Mouse (Mus musculus): ENCODE measurements around the gene Dab2.

Gene Dab2

DNA sequence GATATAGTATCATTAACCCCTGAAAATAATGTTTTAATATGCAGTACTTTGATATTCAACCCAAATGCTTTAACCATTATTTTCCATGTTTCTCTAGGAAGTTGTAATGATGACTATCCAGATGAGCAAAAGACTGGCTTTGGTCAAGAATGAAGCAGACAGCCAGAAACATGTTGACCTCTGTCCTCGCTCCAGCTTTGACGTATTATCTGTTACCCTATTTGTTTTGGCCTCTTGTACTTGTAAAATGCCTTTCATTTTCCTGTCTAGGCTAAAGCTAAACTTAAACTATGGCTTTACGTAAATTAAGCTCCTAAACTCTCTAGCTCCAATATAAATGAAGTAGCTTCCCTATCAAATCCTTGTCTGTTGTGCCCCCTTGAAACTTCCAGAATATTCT lies 139.1 kb downstream of the Dab2 start:
- DNase-seq (ENCODE audit: low read depth, low spot score), result no peak
- no peaks in the 10 kb centered on the region for H3K27me3 ChIP-seq (ENCODE audit: control insufficient read depth, insufficient read depth, low read length, poor library complexity, severe bottlenecking)
- H3K36me3 ChIP-seq (ENCODE audit: control insufficient read depth, insufficient read depth, low read length, poor library complexity, severe bottlenecking), result no peaks in the 10 kb centered on the region

DNA sequence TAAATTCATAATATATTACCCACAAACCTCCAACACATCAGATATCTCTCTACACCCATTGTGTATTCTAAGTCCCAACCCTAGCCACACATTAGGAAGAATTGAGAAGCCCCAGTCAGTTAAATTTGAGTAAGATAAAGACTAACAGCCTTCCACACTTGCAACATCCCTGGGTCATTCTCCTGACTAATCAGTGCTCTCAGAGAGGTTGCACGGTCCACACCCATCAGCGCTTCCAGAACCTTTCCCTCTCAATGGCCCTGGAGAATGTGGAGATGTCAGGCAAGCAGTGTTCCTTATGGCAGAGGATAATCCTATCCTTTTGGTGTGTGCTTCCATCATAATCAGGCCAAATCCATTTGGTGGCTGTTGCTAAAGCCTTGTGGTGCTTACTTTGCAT lies 144.9 kb downstream of the Dab2 start:
- no peaks in the 10 kb centered on the region for H3K36me3 ChIP-seq (ENCODE audit: control insufficient read depth, insufficient read depth, low read length, poor library complexity, severe bottlenecking)
- DNase-seq (ENCODE audit: low read depth, low spot score), result no peak
- H3K27me3 ChIP-seq (ENCODE audit: control insufficient read depth, insufficient read depth, low read length, poor library complexity, severe bottlenecking), result no peaks in the 10 kb centered on the region

DNA sequence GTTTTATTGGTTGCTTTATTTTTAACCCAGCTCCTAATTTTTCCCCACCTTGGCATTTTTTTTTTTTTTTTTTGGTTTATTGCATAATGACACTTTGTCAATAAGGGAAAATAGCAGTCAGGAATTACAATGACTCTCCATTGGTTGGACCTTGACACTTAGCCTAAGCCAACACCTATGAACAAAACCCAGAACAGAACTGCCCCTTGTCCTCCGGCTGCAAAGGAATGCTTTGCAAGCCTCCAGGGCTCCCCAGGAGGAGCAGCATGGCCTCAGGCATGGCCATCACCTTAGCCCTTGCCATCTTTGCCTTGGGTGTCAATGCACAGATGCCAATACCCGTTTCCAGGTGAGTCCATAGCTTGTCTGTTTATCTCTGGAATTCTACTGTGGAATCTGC lies 145.5 kb downstream of the Dab2 start, which contains the start of gene C9:
TSS of gene C9 (plus strand) at position 193 of the 400 bp plus-strand sequence.
- DNase-seq (ENCODE audit: low read depth, low spot score), result no peak
- no peaks in the 10 kb centered on the region for H3K27me3 ChIP-seq (ENCODE audit: control insufficient read depth, insufficient read depth, low read length, poor library complexity, severe bottlenecking)
- no peaks in the 10 kb centered on the region for H3K36me3 ChIP-seq (ENCODE audit: control insufficient read depth, insufficient read depth, low read length, poor library complexity, severe bottlenecking)

DNA sequence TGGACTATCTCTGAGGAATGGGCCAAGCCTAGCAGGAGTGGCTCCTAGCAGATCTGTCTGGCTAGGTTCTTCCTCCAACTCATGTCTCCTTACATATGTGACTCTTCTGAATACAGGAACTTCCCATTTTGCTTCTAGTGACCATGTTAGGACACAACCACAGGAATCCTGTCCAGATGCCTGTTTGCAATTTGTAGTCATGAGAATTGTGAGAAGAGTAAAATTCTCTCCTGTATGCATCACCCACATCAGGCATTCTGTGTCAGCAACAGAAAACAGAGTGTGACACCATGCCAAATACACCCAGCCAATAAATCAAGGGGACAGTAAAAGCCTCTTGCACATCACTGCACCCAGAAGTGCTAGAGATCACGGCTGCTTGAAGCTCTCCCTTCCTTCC lies 146.6 kb downstream of the Dab2 start:
- DNase-seq (ENCODE audit: low read depth, low spot score), result no peak
- H3K36me3 ChIP-seq (ENCODE audit: control insufficient read depth, insufficient read depth, low read length, poor library complexity, severe bottlenecking), result no peaks in the 10 kb centered on the region
- H3K27me3 ChIP-seq (ENCODE audit: control insufficient read depth, insufficient read depth, low read length, poor library complexity, severe bottlenecking), result no peaks in the 10 kb centered on the region

DNA sequence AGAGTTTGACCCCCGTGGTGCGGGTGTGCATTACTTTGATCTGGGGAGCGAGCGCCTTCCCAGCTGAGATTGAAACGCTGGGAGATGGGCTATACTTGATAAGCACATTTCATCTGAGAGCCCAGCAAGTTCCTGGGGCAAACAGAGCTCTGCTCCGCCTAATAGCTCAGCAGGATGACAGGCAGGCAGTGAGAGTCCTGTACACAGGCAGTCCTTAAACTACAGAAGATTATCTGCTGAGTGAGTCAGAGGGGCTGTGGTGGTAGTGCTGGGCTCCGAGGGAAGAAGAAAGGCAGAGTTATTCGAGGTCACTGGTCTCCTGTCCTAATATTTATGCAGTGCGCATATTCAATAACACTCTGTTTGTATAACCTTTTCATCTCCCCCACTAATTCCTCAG lies 149.3 kb downstream of the Dab2 start:
- Histone ChIP-seq H3K27me3 (ENCODE audit: control insufficient read depth, insufficient read depth, low read length, poor library complexity, severe bottlenecking) (no peaks in the 10 kb centered on the region), H3K36me3 (ENCODE audit: control insufficient read depth, insufficient read depth, low read length, poor library complexity, severe bottlenecking) (no peaks in the 10 kb centered on the region)
- no peak for DNase-seq (ENCODE audit: low read depth, low spot score)

DNA sequence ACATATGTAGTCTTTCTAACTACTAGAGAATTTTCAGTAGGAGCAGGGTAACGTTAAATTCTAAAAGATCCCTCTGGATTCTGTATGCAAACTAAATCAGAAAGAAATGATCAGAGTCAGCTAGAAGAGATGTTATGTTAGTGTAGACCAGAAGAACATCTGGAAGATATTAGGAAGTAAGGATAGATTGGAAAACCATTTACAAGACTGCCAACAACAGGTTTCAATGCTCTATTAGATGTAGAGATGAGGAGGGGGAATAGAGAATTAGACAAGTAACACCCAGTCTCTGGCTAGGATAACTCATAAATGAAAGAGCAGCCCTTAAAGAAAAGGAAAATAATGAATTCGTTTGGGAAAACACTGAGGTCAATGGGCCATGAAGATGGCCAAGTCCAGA lies 154.9 kb downstream of the Dab2 start:
- DNase-seq (ENCODE audit: low read depth, low spot score), result no peak
- Histone ChIP-seq H3K36me3 (ENCODE audit: control insufficient read depth, insufficient read depth, low read length, poor library complexity, severe bottlenecking) (no peaks in the 10 kb centered on the region), H3K27me3 (ENCODE audit: control insufficient read depth, insufficient read depth, low read length, poor library complexity, severe bottlenecking) (no peaks in the 10 kb centered on the region)

DNA sequence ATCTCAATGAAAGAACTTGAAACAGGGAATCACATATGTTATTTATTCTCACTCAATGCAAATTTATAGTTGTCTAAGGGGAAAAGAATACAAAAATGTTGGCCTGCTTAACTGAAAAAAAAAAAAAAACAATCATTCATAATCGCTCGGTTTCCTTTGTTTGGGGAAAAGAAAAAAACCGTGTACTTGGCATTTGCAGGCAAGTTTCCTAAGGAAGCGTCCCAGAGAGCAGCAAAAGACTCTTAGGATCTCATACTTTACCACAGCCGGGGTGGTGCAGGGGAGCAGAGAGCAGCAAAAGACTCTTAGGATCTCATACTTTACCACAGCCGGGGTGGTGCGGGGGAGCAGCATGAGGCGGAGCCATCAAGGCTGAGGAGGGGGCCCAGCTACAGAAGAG lies 161.8 kb downstream of the Dab2 start:
- no peaks in the 10 kb centered on the region for H3K27me3 ChIP-seq (ENCODE audit: control insufficient read depth, insufficient read depth, low read length, poor library complexity, severe bottlenecking)
- H3K36me3 ChIP-seq (ENCODE audit: control insufficient read depth, insufficient read depth, low read length, poor library complexity, severe bottlenecking), result no peaks in the 10 kb centered on the region
- no peak for DNase-seq (ENCODE audit: low read depth, low spot score)

DNA sequence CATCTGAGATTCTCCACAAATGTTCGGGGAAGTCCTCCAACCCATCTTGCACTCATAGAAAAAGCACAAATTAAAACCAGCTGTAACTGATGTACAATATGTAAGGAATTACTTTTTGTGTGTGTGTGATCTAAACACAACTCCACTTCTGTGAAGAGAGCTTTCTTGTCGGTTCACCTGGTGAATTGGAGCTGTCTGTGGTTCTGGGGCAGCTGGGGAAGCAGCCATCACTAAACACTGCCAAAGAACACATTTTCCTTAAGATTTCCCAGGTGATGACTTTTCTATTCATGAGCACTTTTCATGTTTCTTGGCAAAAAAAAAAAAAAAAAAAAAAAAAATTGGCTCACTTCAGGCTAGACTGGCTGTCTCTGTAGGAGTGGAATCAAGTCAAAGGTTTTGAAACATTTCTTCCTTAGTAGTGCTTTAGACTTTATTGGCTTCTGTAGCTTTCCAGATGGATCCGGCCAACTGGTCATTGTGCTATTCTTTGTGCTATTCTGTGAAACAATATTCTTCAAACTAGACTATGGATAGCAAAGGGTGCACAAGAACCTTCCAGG lies 163.9 kb downstream of the Dab2 start:
- Histone ChIP-seq H3K36me3 (ENCODE audit: control insufficient read depth, insufficient read depth, low read length, poor library complexity, severe bottlenecking) (no peaks in the 10 kb centered on the region), H3K27me3 (ENCODE audit: control insufficient read depth, insufficient read depth, low read length, poor library complexity, severe bottlenecking) (no peaks in the 10 kb centered on the region)
- no peak for DNase-seq (ENCODE audit: low read depth, low spot score)

DNA sequence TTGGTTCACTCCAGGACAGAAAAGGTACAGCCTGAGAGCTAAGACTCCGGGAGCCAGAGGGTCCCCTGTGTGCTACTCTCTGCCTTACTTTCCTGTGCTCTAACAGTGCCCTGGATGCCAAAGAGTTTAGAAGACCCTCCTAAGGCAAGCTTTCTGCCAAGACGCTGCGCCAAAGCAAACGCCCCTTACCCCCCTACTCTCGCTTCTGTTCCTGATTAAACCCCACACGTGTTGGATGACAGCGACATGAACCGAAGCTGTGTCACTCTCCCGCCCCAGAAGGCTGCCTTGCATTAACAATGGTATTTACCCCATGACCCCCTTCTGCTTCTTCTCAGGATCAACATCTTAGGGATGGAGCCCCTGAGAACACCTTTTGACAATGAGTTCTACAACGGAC lies 167.4 kb downstream of the Dab2 start:
- DNase-seq (ENCODE audit: low read depth, low spot score), result no peak
- H3K36me3 ChIP-seq (ENCODE audit: control insufficient read depth, insufficient read depth, low read length, poor library complexity, severe bottlenecking), result no peaks in the 10 kb centered on the region
- H3K27me3 ChIP-seq (ENCODE audit: control insufficient read depth, insufficient read depth, low read length, poor library complexity, severe bottlenecking), result no peaks in the 10 kb centered on the region

DNA sequence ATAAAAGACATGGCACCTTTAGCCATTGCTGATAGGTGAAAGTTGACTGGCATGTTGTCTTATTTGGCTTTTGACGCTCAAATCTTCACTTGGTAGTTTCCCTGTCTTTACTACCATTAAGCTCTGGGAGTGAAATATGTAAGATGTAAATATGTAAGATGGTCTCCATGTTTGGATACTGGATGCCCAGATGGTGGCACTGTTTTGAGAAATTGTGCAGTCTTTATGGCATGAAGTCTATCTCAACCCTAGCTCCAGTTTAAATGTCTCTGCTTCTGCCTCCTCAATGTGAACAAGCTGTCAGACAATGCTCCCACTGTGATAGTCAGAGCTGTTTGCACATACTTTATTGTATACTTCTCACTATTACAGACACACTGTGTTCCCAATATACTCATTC lies 169.3 kb downstream of the Dab2 start:
- H3K27me3 ChIP-seq (ENCODE audit: control insufficient read depth, insufficient read depth, low read length, poor library complexity, severe bottlenecking), result no peaks in the 10 kb centered on the region
- no peaks in the 10 kb centered on the region for H3K36me3 ChIP-seq (ENCODE audit: control insufficient read depth, insufficient read depth, low read length, poor library complexity, severe bottlenecking)
- DNase-seq (ENCODE audit: low read depth, low spot score), result no peak

DNA sequence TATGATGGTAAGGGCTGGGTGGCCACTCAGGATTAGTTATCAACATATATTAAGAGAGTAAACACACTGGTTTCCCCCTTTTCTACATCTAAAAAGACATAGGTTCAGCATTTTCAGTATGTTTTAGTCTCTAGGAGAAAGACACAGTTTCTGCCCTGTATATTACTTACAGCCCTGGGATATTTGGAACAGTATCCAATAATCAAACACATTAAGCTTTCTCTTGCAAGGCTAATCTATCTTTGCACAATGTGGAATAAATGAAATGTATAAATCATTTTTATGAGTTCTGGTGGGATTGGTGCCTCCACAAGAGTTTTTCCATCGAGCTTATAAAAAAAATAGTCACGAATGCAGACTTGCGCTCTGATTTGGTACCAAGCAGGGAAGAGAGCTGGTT lies 169.8 kb downstream of the Dab2 start:
- H3K27me3 ChIP-seq (ENCODE audit: control insufficient read depth, insufficient read depth, low read length, poor library complexity, severe bottlenecking), result no peaks in the 10 kb centered on the region
- no peak for DNase-seq (ENCODE audit: low read depth, low spot score)
- H3K36me3 ChIP-seq (ENCODE audit: control insufficient read depth, insufficient read depth, low read length, poor library complexity, severe bottlenecking), result no peaks in the 10 kb centered on the region

DNA sequence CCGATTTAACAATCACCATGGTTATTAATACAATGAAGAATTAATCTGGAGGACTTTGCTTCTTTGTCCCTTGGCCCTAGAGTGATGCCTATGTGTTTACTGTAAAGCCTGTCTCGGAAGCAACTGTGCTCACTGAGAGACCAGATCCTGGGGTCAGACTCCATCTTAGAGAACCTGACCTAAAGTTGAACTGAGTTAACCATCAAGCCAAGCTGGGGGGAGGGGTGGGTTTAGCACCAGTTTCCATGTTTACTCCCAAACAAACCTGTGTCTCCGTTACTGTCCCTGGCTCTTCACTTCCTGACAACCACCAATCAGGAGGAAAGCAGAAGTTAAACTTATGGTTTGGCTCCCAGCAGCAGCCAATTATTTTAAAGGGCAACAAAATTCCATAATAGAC lies 184.0 kb downstream of the Dab2 start:
- DNase-seq (ENCODE audit: low read depth, low spot score), result no peak
- Histone ChIP-seq H3K27me3 (ENCODE audit: control insufficient read depth, insufficient read depth, low read length, poor library complexity, severe bottlenecking) (no peaks in the 10 kb centered on the region), H3K36me3 (ENCODE audit: control insufficient read depth, insufficient read depth, low read length, poor library complexity, severe bottlenecking) (no peaks in the 10 kb centered on the region)

Data from splenic B cell, adult 2 months (primary cell).